Mouse (Mus musculus) brain, embryonic 18.5 days (tissue): Measurements from ENCODE around the gene Peg10.
"Not testable (repeated sequence)": the region's sequence is repeated elsewhere in the genome, so short reads cannot be mapped to it uniquely, and the experiment has no call there.

Experiments used
- DNase-seq: peaks from one replicate; pipeline ENCODE4 v3.0.0-alpha.2; 2012; ENCODE audit warnings: low read depth, low spot score

The Peg10 gene

GRCm38 (mm10) chr6:4748506-4748961, 1.4 kb downstream of the Peg10 start:
- DNase-seq: no peak

GRCm38 (mm10) chr6:4749091-4749490, 2.0 kb downstream of the Peg10 start:
- DNase-seq: peak; percentile 87

- DNase-seq: no peak
These were observed 4.2 kb downstream of the Peg10 start for GRCm38 (mm10) chr6:4751355-4751754.

- no peak for DNase-seq
These were observed 7.2 kb downstream of the Peg10 start for GRCm38 (mm10) chr6:4754286-4754685.

GRCm38 (mm10) chr6:4754886-4755285, 7.8 kb downstream of the Peg10 start:
- DNase-seq: no peak

- DNase-seq: not testable (repeated sequence)
These were observed 14.5 kb downstream of the Peg10 start for GRCm38 (mm10) chr6:4761415-4762142.

- DNase-seq: no peak
These were observed 15.1 kb downstream of the Peg10 start for GRCm38 (mm10) chr6:4762252-4762651.

GRCm38 (mm10) chr6:4796281-4796680, 49.2 kb downstream of the Peg10 start:
- no peak for DNase-seq

- DNase-seq: not testable (repeated sequence)
These were observed 50.2 kb downstream of the Peg10 start for GRCm38 (mm10) chr6:4797317-4797716.

- no peak for DNase-seq
These were observed 51.3 kb downstream of the Peg10 start for GRCm38 (mm10) chr6:4798382-4798781.

- DNase-seq: no peak
These were observed 52.3 kb downstream of the Peg10 start for GRCm38 (mm10) chr6:4799359-4799758.

GRCm38 (mm10) chr6:4806981-4807380, 59.9 kb downstream of the Peg10 start:
- no peak for DNase-seq
